In the genomic region with DNA sequence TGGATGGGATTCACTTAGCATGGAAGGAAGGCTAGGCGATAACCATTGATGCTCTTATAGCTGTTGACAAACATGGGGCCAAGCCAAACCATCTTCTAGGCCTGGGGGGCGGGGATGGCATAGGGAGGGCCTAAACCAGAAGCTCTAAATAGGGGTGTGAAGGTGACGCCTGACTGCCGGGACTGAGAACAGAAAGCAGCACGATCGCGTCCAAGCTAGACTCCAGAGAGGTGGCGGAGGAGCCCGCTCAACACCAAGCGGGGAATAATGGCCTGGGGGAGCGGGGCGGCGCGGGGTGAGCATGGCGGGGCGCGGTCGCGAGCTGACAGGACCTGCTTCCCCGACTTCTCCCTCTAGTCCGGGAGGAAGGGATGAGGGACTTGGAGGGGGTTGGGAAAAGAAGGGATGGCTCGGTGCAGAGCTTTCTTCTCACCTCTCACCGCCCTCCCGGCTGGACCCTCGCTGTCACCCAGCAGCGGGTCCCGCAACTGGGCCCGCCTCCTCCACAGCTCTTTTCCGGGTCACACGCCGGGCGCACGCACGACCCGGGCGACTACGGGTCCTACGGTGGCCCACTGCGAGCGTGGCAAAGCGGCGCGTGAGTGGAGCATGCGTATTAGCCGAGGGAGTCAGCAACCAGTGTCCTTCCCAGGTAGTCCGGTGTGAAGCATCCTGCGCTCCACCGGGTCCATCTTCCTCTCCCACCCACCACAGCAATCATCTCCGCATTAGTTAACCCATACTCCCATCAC, we compare ENCODE assay signal across 8 mouse cellular contexts. TPM values are rescaled to one million over a fixed set of nuclear protein-coding genes. Genes with fewer than 3 reads are reported as not detected.
A peak's percentile ranks its signal among the peaks of the same experiment; 100 is the strongest.
DNase-seq lines count a peak whose midpoint lies in the region; ATAC-seq and TF ChIP-seq lines count a peak whose summit lies in the region.

A gene (minus strand): TSS at position 576 of the 752 bp plus-strand sequence.

- 0 out of 2 replicates have a peak, but pooled peaks cover 4% of the 10 kb centered on the region for H3K36me3 ChIP-seq in ES-Bruce4 (ENCODE audit: control insufficient read depth, insufficient read depth, low read length, poor library complexity, severe bottlenecking)
- peaks cover 21% of the 10 kb centered on the region for H3K36me3 ChIP-seq in forebrain, embryonic 16.5 days (ENCODE audit: control insufficient read depth, insufficient read depth)
- H3K36me3 ChIP-seq in liver, embryonic 15.5 days (replicated peaks) = peaks cover 25% of the 10 kb centered on the region
- peaks cover 2% of the 10 kb centered on the region; the same call in 1 of the 2 replicates for H3K36me3 ChIP-seq in testis, adult 2 months (ENCODE audit: control insufficient read depth, insufficient read depth, low read length)

- peak; percentile 92 for ATAC-seq in forebrain, embryonic 16.5 days
- no peak for ATAC-seq in liver, embryonic 15.5 days (ENCODE audit: insufficient read depth)

- H3K27me3 ChIP-seq in ES-Bruce4 (ENCODE audit: control insufficient read depth, insufficient read depth, low read length, poor library complexity, severe bottlenecking) = no peaks in the 10 kb centered on the region
- no peaks in the 10 kb centered on the region for H3K27me3 ChIP-seq in forebrain, embryonic 16.5 days (replicated peaks; ENCODE audit: control insufficient read depth, insufficient read depth, low read length)
- H3K27me3 ChIP-seq in liver, embryonic 15.5 days = peaks cover 40% of the 10 kb centered on the region
- no peaks in the 10 kb centered on the region for H3K27me3 ChIP-seq in testis, adult 2 months (ENCODE audit: control insufficient read depth, insufficient read depth, low read length)

- WGBS in forebrain, embryonic 16.5 days = under 1% methylated on average over 40 of the region's 49 CpGs
- WGBS in liver, embryonic 15.5 days (ENCODE audit: insufficient replicate concordance) = 4% methylated on average over 49 of the region's 49 CpGs

- TF ChIP-seq POLR2A in ES-Bruce4 (IDR thresholded peaks at IDR 0.05; ENCODE audit: insufficient read depth, low read length) = no peak
- no peak; the same call in 1 of the 2 replicates for TF ChIP-seq POLR2A in testis, adult 2 months (IDR thresholded peaks at IDR 0.05; ENCODE audit: control insufficient read depth, low read depth, low read length)

- TF ChIP-seq EP300 in ES-Bruce4 (IDR thresholded peaks at IDR 0.05; ENCODE audit: insufficient read depth, low read depth, low read length) = no peak

- peak within 1 kb of the TSS; percentile 11; the same call in 1 of the 2 replicates for H3K27ac ChIP-seq in ES-Bruce4 (ENCODE audit: insufficient read depth, low read length)
- no peak within 1 kb of the TSS for H3K27ac ChIP-seq in forebrain, embryonic 16.5 days (ENCODE audit: low read length)
- H3K27ac ChIP-seq in liver, embryonic 15.5 days (replicated peaks) = no peak within 1 kb of the TSS
- H3K27ac ChIP-seq in testis, adult 2 months (ENCODE audit: control insufficient read depth, insufficient read depth, low read depth, low read length) = peak within 1 kb of the TSS; percentile 47; the same call in 1 of the 2 replicates

- no peak for TF ChIP-seq CTCF in ES-Bruce4 (IDR thresholded peaks at IDR 0.05; ENCODE audit: low read depth, low read length)
- no peak for TF ChIP-seq CTCF in testis, adult 2 months (IDR thresholded peaks at IDR 0.05; ENCODE audit: control insufficient read depth, insufficient read depth, insufficient replicate concordance, low read depth, low read length)

- peak within 1 kb of the TSS; percentile 77 for H3K4me2 ChIP-seq in forebrain, embryonic 16.5 days (ENCODE audit: low read length)
- peak within 1 kb of the TSS; percentile 71 for H3K4me2 ChIP-seq in liver, embryonic 15.5 days

- DNase-seq in cerebellum, adult 11 months = peak; percentile 88
- DNase-seq in heart, postnatal 10 days = peak; percentile 80 to 87
- peak; percentile 86 to 91 for DNase-seq in kidney, postnatal 36 days
- DNase-seq in neural tube, embryonic 10.5 days (ENCODE audit: extremely low spot score, low spot score) = peak; percentile 71

- H3K9me3 ChIP-seq in ES-Bruce4 (replicated peaks; ENCODE audit: control insufficient read depth, insufficient read depth, low read length, poor library complexity, severe bottlenecking) = no peaks in the 10 kb centered on the region
- no peaks in the 10 kb centered on the region for H3K9me3 ChIP-seq in forebrain, embryonic 16.5 days (ENCODE audit: control insufficient read depth, low read length)
- H3K9me3 ChIP-seq in liver, embryonic 15.5 days (replicated peaks) = no peaks in the 10 kb centered on the region

- peaks cover 6% of the 10 kb centered on the region for H3K4me1 ChIP-seq in ES-Bruce4 (ENCODE audit: control insufficient read depth, insufficient read depth, low read length)
- peaks cover 14% of the 10 kb centered on the region for H3K4me1 ChIP-seq in forebrain, embryonic 16.5 days (replicated peaks; ENCODE audit: control insufficient read depth, insufficient read depth, low read length)
- H3K4me1 ChIP-seq in liver, embryonic 15.5 days (replicated peaks) = peaks cover 16% of the 10 kb centered on the region
- peaks cover 16% of the 10 kb centered on the region for H3K4me1 ChIP-seq in testis, adult 2 months (ENCODE audit: control insufficient read depth, insufficient read depth, low read length)

- H3K9ac ChIP-seq in ES-Bruce4 (ENCODE audit: low read depth, poor library complexity, severe bottlenecking) = peak within 1 kb of the TSS; percentile 54
- peak within 1 kb of the TSS; percentile 93 for H3K9ac ChIP-seq in forebrain, embryonic 16.5 days (replicated peaks; ENCODE audit: low read depth, low read length)
- no peak within 1 kb of the TSS for H3K9ac ChIP-seq in liver, embryonic 15.5 days

- H3K4me3 ChIP-seq in ES-Bruce4 (ENCODE audit: low read depth, low read length) = peak within 1 kb of the TSS; percentile 53
- H3K4me3 ChIP-seq in forebrain, embryonic 16.5 days (replicated peaks; ENCODE audit: low read length) = peak within 1 kb of the TSS; percentile 87
- peak within 1 kb of the TSS; percentile 50 for H3K4me3 ChIP-seq in liver, embryonic 15.5 days (replicated peaks)
- peak within 1 kb of the TSS; percentile 88 for H3K4me3 ChIP-seq in testis, adult 2 months (ENCODE audit: control insufficient read depth, low read depth, low read length)

- intact Hi-C loops in heart, postnatal 10 days (cut with DNase I) = no loop called here

RNA-seq across cellular contexts. Expression of the gene that starts here (rescaled TPM):
- polyA plus RNA-seq in ES-Bruce4 (2011; ENCODE audit: insufficient read depth, insufficient read length, low read depth, missing spikeins) = 4.4 and 6.2 TPM in 2 replicates
- 17.3 and 19.8 TPM in 2 replicates for polyA plus RNA-seq in forebrain, embryonic 16.5 days (2015; fragmentation: Nextera tagmentation; extraction: Ambion mirVana)
- 10 to 100 TPM; 13.8 to 18.8 TPM for total RNA-seq in heart, postnatal 10 days (2021)
- 0.50 and 0.51 TPM in 2 replicates for polyA plus RNA-seq in liver, embryonic 15.5 days (2015; fragmentation: Nextera tagmentation; extraction: Ambion mirVana)
- 20.5 and 22.4 TPM in 2 replicates for polyA plus RNA-seq in testis, adult 2 months (2012; rRNA removed)

Comparison
In these comparisons a context has a peak if more than half of its experiments do, and no peak if none do; other contexts are left out.
1. H3K27ac ChIP-seq: peak in ES-Bruce4 (single experiment) and testis, adult 2 months (single experiment); none in forebrain, embryonic 16.5 days (single experiment) and liver, embryonic 15.5 days (single experiment).
2. Peak in every context shown above with its lines, with median percentiles within 50 percentile points of each other: H3K4me3 ChIP-seq and DNase-seq.